Mouse (Mus musculus): Measurements from ENCODE around the gene Gm28051. TPM values are rescaled to one million over a fixed set of nuclear protein-coding genes. Genes with fewer than 3 reads are reported as not detected.
A peak's percentile ranks its signal among the peaks of the same experiment; 100 is the strongest.

The Gm28051 gene
- polyA plus RNA-seq, 1 experiment from 2014 or later = not detected

MicroRNAs encoded within 50 kb of the gene (microRNA counts, 519-probe panel; counts per million panel counts)
- microRNA mmu-miR-1936 = 104 counts per million, percentile 35 among the panel's probes with 10 or more counts

Small RNAs within 50 kb of the gene (microRNA-seq; reads per million reads assigned to microRNA genes)
- gene Mir1936 = not detected

Other genes with a start within 250 kb of the Gm28051 start
- gene Chga, start 202.8 kb downstream of the Gm28051 start, polyA plus RNA-seq (2015; fragmentation: Nextera tagmentation; extraction: Ambion mirVana) = 5.4 and 13.7 TPM in 2 replicates
- 23.9 and 24.5 TPM in 2 replicates for gene Itpk1, start 52.8 kb downstream of the Gm28051 start, polyA plus RNA-seq (2015; fragmentation: Nextera tagmentation; extraction: Ambion mirVana)
- 29.3 and 32.4 TPM in 2 replicates for gene Moap1, start 14.1 kb downstream of the Gm28051 start, polyA plus RNA-seq (2015; fragmentation: Nextera tagmentation; extraction: Ambion mirVana)
- 9.5 and 11.0 TPM in 2 replicates for gene Tmem251, start 14.0 kb downstream of the Gm28051 start, polyA plus RNA-seq (2015; fragmentation: Nextera tagmentation; extraction: Ambion mirVana)
- 29.3 and 34.0 TPM in 2 replicates for gene Gon7, start within 50 bp of the Gm28051 start, polyA plus RNA-seq (2015; fragmentation: Nextera tagmentation; extraction: Ambion mirVana)
- 45.6 and 47.6 TPM in 2 replicates for gene Ubr7, start 202 bp upstream of the Gm28051 start, polyA plus RNA-seq (2015; fragmentation: Nextera tagmentation; extraction: Ambion mirVana)
- 26.6 and 27.2 TPM in 2 replicates for gene Gm20604, start 907 bp upstream of the Gm28051 start, polyA plus RNA-seq (2015; fragmentation: Nextera tagmentation; extraction: Ambion mirVana)
- 14.5 and 17.5 TPM in 2 replicates for gene Btbd7, start 120.7 kb upstream of the Gm28051 start, polyA plus RNA-seq (2015; fragmentation: Nextera tagmentation; extraction: Ambion mirVana)
- gene Cox8c, start 141.6 kb upstream of the Gm28051 start, polyA plus RNA-seq (2015; fragmentation: Nextera tagmentation; extraction: Ambion mirVana) = not detected in 2 replicates
- 0.17 and 0.23 TPM in 2 replicates for gene Unc79, start 191.1 kb upstream of the Gm28051 start, polyA plus RNA-seq (2015; fragmentation: Nextera tagmentation; extraction: Ambion mirVana)